ENCODE assay signal across 12 mouse cellular contexts in the genomic region with DNA sequence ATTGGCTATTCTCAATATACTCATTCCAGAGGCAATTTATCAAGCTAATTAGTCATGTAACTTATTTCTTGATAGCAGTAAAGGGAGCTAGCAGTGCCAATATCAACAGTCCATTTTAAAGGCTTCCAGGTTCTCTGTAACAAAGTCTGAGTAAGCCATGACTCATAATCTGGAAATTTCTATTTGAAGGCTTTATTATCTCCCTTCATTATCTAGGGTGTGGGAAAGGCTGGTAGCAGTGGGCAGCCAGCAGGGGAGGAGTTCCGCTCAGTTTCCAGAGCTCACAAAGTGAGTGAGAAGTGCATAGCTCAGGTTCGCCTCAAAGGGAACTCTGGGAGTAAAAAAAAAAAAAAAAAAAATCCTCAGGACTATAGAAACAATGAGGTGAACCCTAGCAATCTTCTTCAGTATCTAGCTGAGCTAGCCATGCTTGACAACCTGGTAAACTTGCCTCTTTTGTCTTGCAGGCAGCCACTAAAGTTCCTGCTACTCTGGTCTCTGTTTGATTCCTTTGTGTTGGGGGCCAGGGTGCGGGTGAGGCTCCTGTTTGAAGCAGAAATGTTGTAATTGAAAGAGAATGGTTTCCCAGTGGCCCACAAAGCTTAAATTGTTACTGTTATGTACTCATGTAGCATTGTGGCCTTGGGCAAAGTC.
DNase-seq lines count a peak whose midpoint lies in the region; ATAC-seq and TF ChIP-seq lines count a peak whose summit lies in the region.
"Had no signal": no experiment of that assay in that cellular context is flagged by ENCODE, and none has a peak within 500 bp of the region (broad histone marks: within the 10 kb centered on the region; RNA-seq: fewer than 3 reads in every experiment).

No protein-coding gene starts in this region.

- no peak overlapping the region for H3K4me3 ChIP-seq in hindbrain, embryonic 10.5 days
- no peak overlapping the region for H3K4me3 ChIP-seq in hindbrain, embryonic 16.5 days (ENCODE audit: low read length)
- H3K4me3 ChIP-seq in G1E (ENCODE audit: low read depth, low read length): no peak overlapping the region
- H3K4me3 ChIP-seq in brown adipose tissue, adult 24 weeks (ENCODE audit: insufficient read depth, low read depth, low read length): no peak overlapping the region
- H3K4me3 ChIP-seq: limb, embryonic 13.5 days; megakaryocyte, embryonic 14.5 days had no signal

- no peaks in the 10 kb centered on the region for H3K27me3 ChIP-seq in hindbrain, embryonic 10.5 days (ENCODE audit: insufficient read depth, poor library complexity, severe bottlenecking)
- no peaks in the 10 kb centered on the region for H3K27me3 ChIP-seq in hindbrain, embryonic 16.5 days (replicated peaks; ENCODE audit: control insufficient read depth, insufficient read depth, low read length)
- peaks cover 5% of the 10 kb centered on the region; the same call in 1 of the 2 replicates for H3K27me3 ChIP-seq in G1E (ENCODE audit: insufficient read depth, low read length)
- H3K27me3 ChIP-seq: limb, embryonic 13.5 days; megakaryocyte, embryonic 14.5 days had no signal

- WGBS in hindbrain, embryonic 10.5 days: 15% methylated on average over 3 of the region's 3 CpGs
- WGBS in hindbrain, embryonic 16.5 days: 7% methylated on average over 3 of the region's 3 CpGs

- peaks cover 17% of the 10 kb centered on the region for H3K4me1 ChIP-seq in hindbrain, embryonic 10.5 days (replicated peaks)
- no peaks in the 10 kb centered on the region for H3K4me1 ChIP-seq in hindbrain, embryonic 16.5 days (ENCODE audit: control insufficient read depth, insufficient read depth, low read depth, low read length)
- no peaks in the 10 kb centered on the region for H3K4me1 ChIP-seq in G1E (ENCODE audit: insufficient read depth, low read depth, low read length)
- 0 out of 2 replicates have a peak, but pooled peaks cover 2% of the 10 kb centered on the region for H3K4me1 ChIP-seq in brown adipose tissue, adult 24 weeks (ENCODE audit: control insufficient read depth, insufficient read depth, insufficient read length, low read length)
- H3K4me1 ChIP-seq: limb, embryonic 13.5 days had no signal

- no peak for ATAC-seq in hindbrain, embryonic 16.5 days
- ATAC-seq in G1E (ENCODE audit: extremely low read depth, insufficient number of reproducible peaks, low FRiP score, poor library complexity, severe bottlenecking): peak; percentile 64
- ATAC-seq in megakaryocyte progenitor cell, adult 5-6 weeks (replicated peaks; ENCODE audit: poor library complexity): peak; percentile 64
- ATAC-seq: activated CD4-positive, CD25-positive, alpha-beta regulatory T cell, adult 4 months had no signal

- H3K9me3 ChIP-seq in hindbrain, embryonic 10.5 days: no peaks in the 10 kb centered on the region
- no peaks in the 10 kb centered on the region for H3K9me3 ChIP-seq in hindbrain, embryonic 16.5 days (ENCODE audit: control insufficient read depth, low read length)
- no peaks in the 10 kb centered on the region for H3K9me3 ChIP-seq in G1E (replicated peaks)
- H3K9me3 ChIP-seq: limb, embryonic 13.5 days; megakaryocyte, embryonic 14.5 days had no signal

- peak overlapping the region; percentile 53 for H3K27ac ChIP-seq in hindbrain, embryonic 10.5 days
- H3K27ac ChIP-seq in hindbrain, embryonic 16.5 days (ENCODE audit: low read depth, low read length): no peak overlapping the region
- H3K27ac ChIP-seq in brown adipose tissue, adult 24 weeks (replicated peaks; ENCODE audit: low read depth, low read length): 0 out of 2 replicates have a peak overlapping the region, but pooled peaks have one; percentile 5
- H3K27ac ChIP-seq: limb, embryonic 13.5 days had no signal

- H3K9ac ChIP-seq in hindbrain, embryonic 16.5 days (ENCODE audit: low read depth, low read length): no peak overlapping the region
- H3K9ac ChIP-seq: limb, embryonic 13.5 days had no signal

- TF ChIP-seq CTCF in G1E (IDR thresholded peaks at IDR 0.05; ENCODE audit: low read depth, low read length): no peak

- peak; percentile 29 for DNase-seq in hindbrain, embryonic 10.5 days (ENCODE audit: low spot score)
- no peak for DNase-seq in G1E (ENCODE audit: low spot score)
- no peak for DNase-seq in spleen, adult 12 weeks (ENCODE audit: low spot score)
- DNase-seq in layer of hippocampus, adult 9-10 months (ENCODE audit: low spot score): no peak
- DNase-seq: cerebellum, postnatal 10 days; kidney, adult 18-20 months had no signal

- no peak overlapping the region for H3K4me2 ChIP-seq in hindbrain, embryonic 16.5 days (ENCODE audit: low read length)
- H3K4me2 ChIP-seq: limb, embryonic 13.5 days had no signal

- no peaks in the 10 kb centered on the region for H3K36me3 ChIP-seq in hindbrain, embryonic 10.5 days
- H3K36me3 ChIP-seq in hindbrain, embryonic 16.5 days (ENCODE audit: control insufficient read depth, insufficient read depth, low read length): no peaks in the 10 kb centered on the region
- no peaks in the 10 kb centered on the region for H3K36me3 ChIP-seq in G1E (replicated peaks)
- H3K36me3 ChIP-seq: limb, embryonic 13.5 days had no signal
